Mouse (Mus musculus) stomach, postnatal 0 days (tissue): Measurements from ENCODE around the gene Ntrk1.

Experiments
- CTCF ChIP-seq: IDR thresholded peaks from 2 replicates; pipeline ENCODE4 v1.5.1; 2016; ENCODE audit warnings: antibody characterized with exemption, low read depth, mild to moderate bottlenecking, moderate library complexity
- EP300 ChIP-seq: optimal IDR thresholded peaks from 2 replicates; pipeline ENCODE3; 2016; ENCODE audit warnings: antibody characterized with exemption

GRCm38 (mm10) chr3:87767764-87768163 lies 27.2 kb downstream of the Ntrk1 start:
- TF ChIP-seq CTCF (no peak), EP300 (no peak)
